Mouse (Mus musculus) left cerebral cortex, postnatal 14 days (tissue): Measurements from ENCODE around the gene Nmb. TPM values are rescaled to one million over a fixed set of nuclear protein-coding genes. Genes with fewer than 3 reads are reported as not detected.
"Not testable (repeated sequence)": the region's sequence is repeated elsewhere in the genome, so short reads cannot be mapped to it uniquely, and the experiment has no call there.

Experiments
- DNase-seq, 2 experiments: peaks; one replicate each; pipeline ENCODE4 v3.0.0; 2021 to 2022; ENCODE audit warnings: low spot score in 2 of 2, mixed read lengths in 1 of 2
- intact Hi-C: fragments of 180-260 bp; cut with DNase I; formaldehyde crosslinking; loops from one replicate; pipeline ENCODE4 v1.15.1; 2025
- long read RNA-seq, 2 experiments: library from polyadenylated mRNA; stranded (forward); transcript quantifications; one replicate each; pipeline ENCODE4 v2.0.0; 2021
- total RNA-seq, 2 experiments: library from RNA; stranded (reverse); gene quantifications; 2 replicates each; pipeline ENCODE4 v1.2.3; 2021

Nmb gene
- 1 to 10 TPM; 5.4 to 5.5 TPM for total RNA-seq
- long read RNA-seq, experiment 1, partial matches to known transcripts: 0 of 3 reads
- long read RNA-seq, experiment 1, other reads (novel, unspliced or antisense): 0 of 3 reads
- long read RNA-seq, experiment 2, partial matches to known transcripts: 0 of 4 reads
- long read RNA-seq, experiment 2, other reads (novel, unspliced or antisense): 1 of 4 reads

DNA sequence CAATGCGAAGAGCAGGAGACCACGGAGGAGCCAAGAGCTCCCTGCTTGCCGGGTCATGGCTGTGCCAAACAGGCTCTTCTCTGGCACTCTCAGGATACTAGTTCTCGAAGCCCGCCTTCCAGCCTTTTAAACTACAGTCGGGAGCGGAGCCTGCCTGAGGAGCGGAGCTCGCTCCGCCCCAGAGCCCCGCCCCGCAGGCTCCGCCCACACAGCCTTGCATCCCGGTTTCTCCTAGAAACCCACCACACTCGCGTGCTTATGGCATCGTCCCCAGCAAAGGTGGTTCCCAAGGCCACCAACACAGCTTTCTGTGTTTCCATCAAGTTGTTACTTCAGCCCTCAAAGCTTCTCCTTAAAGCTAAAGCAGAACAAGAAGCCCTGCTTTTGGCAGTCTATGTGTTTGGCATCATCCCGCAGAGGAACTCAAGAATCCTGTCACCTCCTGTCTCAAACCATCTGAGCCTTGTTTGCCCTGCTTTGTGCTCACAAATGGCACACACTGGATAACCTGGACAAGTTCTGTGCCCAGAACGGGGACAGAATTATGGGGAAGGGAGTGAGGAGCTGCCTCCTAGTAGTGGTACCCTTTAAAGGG, at the start of gene Nmb:
Gene Nmb, minus strand, starts transcription at position 156 of the 595 bp plus-strand sequence.
- intact Hi-C loops: loop anchor here (5.0 kb wide), 1 partner anchor 42 kb away; the partner anchor contains the start of gene Sec11a
- peak; percentile 65 to 80 for DNase-seq

DNA sequence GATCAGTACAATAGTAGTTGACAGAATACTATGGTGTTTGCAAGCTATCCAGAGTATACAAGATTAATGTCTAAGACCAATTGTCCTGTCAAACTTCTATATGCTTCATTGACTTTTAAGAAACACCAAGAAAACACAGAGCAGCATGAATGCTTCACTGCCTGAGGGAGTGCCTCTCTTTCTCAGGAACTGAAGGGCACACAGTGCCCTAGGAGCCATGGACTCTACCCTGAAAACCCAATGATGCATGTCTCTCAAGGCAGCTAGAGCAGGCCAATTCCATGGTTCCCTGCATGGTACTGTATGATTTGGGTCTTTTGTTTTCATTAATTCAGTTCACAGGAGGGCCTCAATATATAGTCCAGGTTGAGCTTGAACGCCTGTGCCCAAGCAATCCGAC, 49.4 kb upstream of the Nmb start:
- intact Hi-C loops: no loop called here
- no peak for DNase-seq

DNA sequence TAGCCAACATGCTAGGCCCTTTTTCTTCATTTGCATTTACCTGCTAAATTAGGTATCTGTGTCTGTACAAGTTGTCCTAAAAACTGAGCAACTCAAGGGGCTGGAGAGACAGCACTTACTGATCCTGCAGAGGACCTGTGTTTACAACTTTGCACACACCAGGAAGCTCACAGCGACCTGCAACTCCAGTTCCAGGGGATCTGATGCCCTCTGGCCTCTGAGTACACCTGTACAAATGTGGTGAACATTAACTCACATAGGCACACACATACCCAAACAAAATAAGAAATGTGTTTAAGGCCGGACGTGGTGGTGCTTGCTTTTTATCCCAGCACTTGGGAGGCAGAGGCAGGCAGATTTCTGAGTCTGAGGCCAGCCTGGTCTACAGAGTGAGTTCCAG, 47.3 kb upstream of the Nmb start:
- DNase-seq: no peak
- intact Hi-C loops: no loop called here

DNA sequence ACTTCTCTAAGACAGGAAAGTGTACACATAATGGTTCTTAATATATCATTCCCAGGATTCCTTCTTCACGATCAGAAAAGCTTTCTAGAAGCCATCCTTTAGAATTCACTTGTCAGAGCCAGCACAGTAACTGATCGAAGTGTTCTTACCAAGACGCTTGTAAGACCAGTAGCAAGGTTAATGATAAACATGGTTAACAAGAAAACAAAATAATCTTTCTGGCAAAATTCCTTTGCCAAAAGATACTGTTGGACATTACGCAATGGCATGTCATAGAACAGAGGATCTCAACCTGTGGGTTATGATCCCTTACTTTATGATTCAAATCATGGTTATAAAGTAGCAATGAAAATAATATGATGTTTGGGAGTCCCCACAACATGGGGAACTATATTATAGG, 46.6 kb upstream of the Nmb start:
- intact Hi-C loops: no loop called here
- no peak for DNase-seq

DNA sequence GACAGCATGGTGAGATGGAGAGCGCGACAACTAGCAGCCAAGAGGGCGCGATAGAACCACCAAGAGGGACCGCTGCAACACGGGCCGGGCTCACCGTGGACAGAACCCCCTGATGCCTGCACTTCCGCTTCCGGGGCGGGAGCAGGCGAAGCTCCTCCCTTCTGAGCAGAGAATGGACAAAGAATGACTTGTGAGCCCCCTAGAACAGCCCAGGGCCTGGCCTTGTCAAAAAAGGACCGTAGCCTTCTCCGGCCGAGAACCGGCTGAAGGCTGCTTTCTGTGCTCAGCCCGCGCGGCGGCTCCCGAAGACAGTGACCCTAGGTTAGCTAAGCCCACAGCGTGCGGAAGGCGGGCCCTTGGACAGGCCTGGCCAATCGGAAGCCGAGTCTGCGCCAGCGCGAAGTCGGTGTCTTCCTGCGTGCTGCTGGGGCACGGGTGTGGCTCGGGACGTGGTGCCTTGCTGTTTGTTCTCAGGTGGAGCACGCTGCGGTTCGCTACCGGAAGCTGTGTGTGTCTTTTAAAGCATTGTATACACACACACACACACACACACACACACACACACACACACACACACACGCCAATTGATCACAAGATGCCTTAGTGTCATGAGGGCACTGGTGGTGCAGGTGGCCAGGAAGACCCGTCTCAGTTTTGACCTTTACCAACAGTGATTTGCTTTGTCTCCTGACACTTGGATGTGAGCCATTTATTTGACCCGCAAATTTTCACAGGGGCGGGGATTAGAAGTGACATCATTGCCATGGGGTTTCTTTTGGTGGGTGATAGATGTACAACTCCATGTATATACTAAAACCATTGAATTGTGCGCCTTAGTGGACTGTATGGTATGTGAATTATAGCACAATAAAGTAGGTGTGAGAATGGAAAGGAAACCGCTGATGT, 42.8 kb upstream of the Nmb start, which contains the start of gene Sec11a:
Gene Sec11a, minus strand, starts transcription at position 336 of the 906 bp plus-strand sequence.
- intact Hi-C loops: loop anchor here (5.0 to 10.0 kb wide), 2 partner anchors 45 to 207 kb away; partner anchors contain the start of gene Wdr73
- peak; percentile 95 for DNase-seq

DNA sequence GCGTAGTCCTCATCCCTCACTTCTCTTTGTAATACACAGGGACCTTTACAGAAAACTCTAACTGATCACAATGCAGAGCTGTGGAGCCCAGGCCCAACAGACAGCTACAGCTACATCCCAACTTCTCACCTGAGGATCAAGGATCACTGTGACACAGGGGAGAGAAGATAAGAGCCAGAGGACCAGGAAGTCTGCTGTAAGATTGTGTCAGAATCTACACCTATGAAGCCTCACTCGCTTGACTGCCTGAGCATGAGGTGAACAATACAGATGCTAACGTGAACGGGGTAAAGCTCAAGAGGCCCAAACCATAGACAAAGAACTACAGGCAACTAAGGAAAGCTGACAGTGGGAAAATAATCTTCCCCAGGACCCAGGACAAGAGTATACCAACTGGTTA, 34.9 kb upstream of the Nmb start:
- DNase-seq: no peak
- intact Hi-C loops: loop anchor here (10.0 kb wide), 1 partner anchor 215 kb away; no protein-coding TSS in a partner anchor

DNA sequence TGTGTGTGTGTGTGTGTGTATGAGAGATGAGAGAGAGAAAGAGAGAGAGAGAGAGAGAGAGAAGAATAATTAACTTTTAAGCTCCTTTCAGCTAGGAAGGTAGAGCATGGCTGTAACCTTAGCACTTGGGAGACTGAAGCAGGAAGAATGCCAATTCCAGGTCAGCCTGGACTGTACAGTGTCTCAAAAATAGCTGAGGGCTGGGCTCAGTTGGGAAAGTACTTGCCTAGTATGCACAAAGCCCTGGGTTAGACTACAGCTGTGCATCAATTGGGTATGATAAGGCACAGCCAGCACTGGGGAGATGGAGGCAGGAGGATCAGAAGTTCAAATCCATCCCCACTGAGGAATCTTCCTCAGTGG, 32.4 kb upstream of the Nmb start:
- DNase-seq, intact Hi-C loops: not testable (repeated sequence)

DNA sequence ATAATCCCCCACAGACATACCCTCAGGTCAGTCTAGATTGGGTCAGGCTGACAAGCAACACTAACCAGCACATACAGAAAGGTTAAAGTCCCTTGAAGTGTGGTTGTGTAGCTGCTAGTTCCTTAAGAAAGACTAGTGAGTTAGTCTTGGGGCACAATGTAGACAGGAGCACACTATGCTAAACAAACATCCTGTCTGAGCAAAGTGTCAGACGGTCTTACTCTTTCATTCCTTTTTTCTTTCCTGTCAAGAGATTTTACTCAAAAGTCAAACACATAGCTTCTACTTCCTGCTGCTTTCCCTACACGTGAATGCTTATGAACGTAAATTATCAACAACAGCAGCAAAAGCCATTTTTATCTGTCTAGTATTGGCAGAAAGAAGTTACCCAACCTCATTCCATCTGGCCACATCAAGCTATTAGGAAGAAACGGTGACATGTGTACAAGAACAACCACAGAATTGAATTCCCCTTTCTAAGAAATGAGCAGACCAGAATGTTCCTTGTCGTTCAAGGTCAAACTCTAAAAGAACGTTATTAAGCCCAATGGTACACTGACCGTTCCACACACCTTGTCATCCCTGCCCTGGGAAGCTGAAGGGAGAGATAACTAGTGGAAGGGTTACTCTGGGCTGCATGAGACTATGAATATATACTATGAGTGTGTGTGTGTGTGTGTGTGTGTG, 31.9 kb upstream of the Nmb start:
- DNase-seq, intact Hi-C loops: not testable (repeated sequence)

DNA sequence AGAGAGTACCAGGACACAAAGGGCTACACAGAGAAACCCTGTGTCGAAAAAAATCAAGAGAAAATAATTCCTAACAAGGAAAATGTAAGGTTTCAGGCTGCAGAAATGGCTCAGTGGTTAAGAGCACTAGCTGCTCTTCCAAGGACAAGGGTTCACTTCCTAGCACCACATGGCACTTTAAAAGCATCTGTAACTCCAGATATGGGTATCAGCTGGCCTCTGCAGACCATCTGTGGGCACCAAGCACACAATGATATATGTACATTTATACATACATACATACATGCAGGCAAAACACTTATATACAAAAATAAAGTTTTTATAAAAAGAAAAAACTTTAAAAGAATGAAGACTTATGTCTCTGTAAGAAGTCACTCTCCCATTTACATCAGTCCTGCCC, 31.0 kb upstream of the Nmb start:
- DNase-seq: no peak
- intact Hi-C loops: no loop called here

DNA sequence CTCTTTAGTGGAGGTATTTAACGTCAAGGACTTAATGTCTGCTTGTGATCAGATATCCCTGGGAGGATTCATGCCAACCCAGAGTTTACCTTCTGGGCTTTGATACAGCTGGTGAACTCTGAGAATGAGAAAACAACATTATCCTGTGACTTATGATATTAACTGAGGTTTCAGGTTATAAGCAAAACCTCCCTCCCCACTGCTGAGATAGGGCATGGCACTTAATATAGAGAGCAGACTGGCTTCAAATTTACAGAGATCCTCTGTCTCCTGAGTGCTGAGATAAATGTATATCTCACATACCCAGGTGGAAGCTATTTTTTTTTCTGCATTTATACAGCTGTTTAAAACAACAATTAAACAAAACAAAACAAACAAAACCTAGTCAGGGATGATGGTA, 27.9 kb upstream of the Nmb start:
- intact Hi-C loops: no loop called here
- DNase-seq: no peak

DNA sequence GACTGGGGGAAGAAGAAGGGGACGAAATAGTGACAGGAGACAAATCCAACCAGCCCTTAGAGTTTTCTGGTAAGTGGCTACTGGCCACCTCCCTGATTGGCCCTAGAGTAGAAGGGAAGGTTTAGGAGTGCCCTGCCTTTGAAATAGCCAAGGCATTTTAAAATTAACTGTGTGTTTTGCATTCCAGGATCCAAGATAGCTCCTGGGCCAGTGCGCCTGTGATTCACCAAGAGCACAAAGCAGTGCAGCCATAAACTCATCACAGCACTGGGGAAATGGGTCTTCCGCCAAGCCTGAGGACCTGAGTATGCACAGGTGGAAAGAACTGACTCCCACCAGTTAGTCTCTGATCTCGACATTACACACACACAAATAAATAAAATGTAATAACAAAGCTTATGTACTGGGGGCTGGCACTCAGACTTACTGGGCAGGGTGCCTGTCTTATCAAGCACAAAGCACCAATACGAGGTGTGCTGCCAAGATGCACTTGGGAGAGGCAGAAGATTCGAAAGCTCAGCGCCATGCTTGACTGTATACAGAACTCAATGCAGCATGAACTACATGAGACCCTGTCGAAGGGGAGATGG, 26.8 kb upstream of the Nmb start:
- intact Hi-C loops: no loop called here
- no peak for DNase-seq

DNA sequence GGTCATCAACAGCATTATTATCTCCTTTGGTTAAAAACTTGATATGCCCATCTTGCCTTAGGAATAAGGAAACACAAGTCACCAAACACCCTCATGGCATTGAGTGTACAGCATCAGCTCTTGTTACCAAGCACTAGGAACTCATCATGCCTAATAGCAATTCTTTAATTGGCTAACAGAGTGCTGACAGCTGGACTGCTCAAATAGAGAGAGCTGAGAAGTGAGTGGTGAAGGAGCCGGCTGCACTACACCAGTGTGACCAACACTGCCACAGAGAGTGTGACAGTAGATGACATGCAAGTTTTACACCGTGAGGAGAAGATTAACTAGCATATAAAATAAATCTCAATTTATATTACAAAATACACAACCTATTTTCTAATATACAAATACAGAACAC, 18.3 kb upstream of the Nmb start:
- DNase-seq: no peak
- intact Hi-C loops: no loop called here

DNA sequence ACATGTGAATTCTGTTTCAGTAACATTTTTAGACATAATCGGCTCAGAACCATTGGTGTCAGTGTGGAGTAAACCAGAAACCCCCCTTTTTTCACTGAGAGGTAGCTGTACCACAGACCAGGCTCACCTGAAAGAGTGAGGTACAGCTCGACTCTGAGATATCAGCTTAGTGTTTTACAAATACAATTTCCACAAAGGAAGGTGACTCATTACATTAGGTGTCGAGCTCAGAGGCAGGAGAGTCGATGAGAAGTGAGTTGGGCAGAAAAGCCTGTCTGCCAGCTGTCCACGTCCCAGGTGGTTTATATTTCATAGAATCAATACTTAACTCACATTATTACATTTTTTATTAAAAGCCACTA, 14.8 kb upstream of the Nmb start:
- intact Hi-C loops: no loop called here
- DNase-seq: no peak

DNA sequence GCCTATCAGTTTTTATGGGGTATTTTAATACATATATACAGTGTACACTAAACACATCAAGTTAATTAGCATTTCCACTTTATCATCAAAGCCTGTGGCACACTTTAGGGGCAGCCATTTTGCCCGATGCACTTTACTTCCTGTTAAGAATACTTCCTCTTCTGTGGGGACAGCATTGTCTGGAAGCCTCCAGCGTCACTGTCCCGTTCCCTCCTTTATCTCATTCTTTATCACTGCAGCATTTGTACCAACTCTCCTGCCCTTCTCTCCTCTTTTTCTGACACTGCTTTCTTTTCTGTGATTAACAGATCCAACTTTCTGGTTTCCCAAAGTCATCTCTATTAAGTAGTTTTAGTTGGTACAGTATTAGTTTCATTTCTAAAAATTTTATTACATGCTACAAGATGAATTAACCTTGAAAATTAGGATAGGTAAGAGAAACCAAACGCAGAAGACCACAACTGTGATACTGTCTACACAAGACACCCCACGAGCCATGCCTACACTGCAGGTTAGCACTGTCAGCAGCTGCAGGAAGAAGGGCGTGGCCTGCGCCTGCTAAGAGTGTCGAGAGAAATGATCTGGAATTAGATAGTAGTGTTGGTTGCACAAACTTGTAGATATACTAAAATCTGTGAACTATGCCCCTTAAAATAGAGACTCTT, 14.2 kb upstream of the Nmb start:
- intact Hi-C loops: no loop called here
- DNase-seq: no peak

DNA sequence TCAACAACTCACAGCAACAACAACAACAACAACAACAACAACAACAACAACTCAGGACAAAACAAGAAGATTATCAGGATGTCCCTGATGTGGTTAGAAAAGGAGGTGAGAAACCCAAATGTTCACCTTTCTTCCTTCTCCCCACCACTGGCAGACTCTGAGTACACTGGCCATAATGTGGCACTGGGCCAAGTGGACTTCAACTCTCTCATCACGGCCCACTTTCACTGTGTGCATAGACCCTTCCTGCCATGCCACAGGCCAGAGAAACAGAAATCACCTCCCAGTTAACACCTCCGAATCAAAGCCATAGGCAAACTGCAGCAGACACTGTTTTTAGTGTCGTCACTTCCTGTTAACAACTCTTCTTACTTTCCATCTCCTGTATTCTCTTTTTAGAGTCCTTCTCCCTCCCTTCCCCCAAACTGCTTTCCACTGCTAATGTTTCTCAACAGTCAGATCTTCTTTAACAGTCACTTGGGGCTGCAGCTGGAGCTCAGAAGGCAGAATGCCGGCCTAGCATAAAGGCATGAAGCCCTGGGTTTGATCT, 13.1 kb upstream of the Nmb start:
- DNase-seq: no peak
- intact Hi-C loops: no loop called here

DNA sequence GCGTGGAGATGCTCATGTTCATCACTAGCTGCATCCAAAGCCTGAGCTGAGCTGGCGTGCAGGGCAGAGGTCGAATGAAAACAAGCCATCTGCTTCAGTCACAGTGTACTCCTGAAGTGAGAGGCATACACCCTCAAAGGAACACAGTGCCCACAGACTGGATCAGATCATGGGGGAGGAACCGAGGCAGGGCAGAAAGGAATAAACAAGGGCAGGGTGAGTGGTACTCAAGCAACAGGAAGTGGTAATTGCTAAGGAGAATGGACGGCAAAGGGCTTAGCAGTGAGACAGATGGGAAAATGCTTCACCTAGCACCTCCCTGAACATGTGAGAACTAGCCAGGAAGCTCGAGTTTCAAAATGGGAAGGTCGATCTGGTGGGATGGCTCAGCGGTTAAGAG, 7.6 kb upstream of the Nmb start:
- no peak for DNase-seq
- intact Hi-C loops: no loop called here

DNA sequence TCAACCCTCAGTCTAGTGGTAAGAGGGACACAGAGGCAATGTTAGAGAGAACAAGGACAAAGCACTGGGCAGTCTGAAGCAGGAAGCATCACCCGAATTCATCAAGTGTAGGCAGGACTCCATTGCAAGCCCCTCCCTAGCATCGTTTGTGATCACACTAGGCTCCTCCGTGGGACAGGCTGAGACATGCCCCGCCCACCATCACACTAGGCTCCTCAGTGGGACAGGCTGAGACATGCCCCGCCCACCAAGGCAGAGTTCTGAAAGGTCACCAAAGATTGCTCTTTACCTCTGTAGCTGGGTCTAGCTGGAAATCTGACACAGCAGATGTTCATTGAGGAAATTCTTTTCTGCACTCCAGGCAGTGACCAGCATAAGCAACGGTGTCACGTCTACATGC, 6.2 kb upstream of the Nmb start:
- intact Hi-C loops: no loop called here
- no peak for DNase-seq

DNA sequence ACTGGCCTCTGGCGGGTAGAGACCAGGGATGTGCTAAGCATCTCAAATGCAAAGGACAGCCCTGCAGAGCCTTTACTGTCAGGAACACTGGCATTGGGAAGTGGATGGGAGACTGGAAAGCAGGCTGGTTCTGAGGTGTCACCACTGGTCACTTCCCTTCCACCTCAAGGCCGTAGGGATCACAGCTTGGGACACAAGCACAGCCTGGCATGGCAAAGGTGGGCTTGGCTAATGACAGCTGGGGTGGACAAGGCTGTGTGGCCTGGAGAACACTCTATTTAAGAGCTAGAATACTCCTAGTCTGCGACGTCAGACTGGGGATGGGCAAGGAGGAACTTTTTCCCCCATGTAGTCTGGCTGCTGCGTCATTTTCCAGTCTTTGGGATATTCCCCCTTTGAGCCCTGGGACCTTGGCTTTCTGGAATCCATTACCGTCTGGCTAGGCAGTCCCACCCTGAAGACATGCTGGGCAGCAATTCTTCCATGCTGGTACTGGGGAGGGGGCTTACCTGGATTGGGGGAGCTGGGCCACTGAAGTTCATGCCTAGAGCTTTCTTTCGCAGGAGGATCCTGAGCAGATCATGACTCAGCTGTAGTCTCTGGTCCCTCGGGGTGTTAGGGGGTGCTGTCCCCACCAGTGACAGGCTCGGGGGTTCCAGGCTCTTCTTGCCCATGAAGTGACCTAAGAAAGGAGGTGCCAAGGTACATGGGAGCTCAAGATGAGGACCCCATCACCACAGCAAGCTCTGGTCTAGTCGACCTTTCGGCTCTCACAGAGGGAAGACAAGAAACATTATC, 1.1 kb downstream of the Nmb start:
- no peak for DNase-seq
- intact Hi-C loops: loop anchor here (5.0 kb wide), 1 partner anchor 43 kb away; the partner anchor contains the start of gene Sec11a
